ENCODE assay signal across 31 mouse cellular contexts in genomic region chr14:34766181-34766580, GRCm38 (mm10). TPM values are rescaled to one million over a fixed set of nuclear protein-coding genes. Genes with fewer than 3 reads are reported as not detected.
"Had no signal": no experiment of that assay in that cellular context is flagged by ENCODE, and none has a peak within 500 bp of the region (broad histone marks: within the 10 kb centered on the region; RNA-seq: fewer than 3 reads in every experiment).

No protein-coding gene starts in this region.

- ATAC-seq: forebrain, embryonic 13.5 days; forebrain, embryonic 14.5 days; forebrain, embryonic 15.5 days; forebrain, embryonic 16.5 days; forebrain, postnatal 0 days had no signal

- H3K9me3 ChIP-seq: embryonic facial prominence, embryonic 10.5 days; embryonic facial prominence, embryonic 12.5 days; embryonic facial prominence, embryonic 13.5 days; embryonic facial prominence, embryonic 15.5 days; forebrain, embryonic 10.5 days; forebrain, embryonic 12.5 days; forebrain, embryonic 13.5 days; forebrain, embryonic 15.5 days had no signal

- H3K36me3 ChIP-seq: embryonic facial prominence, embryonic 10.5 days; embryonic facial prominence, embryonic 12.5 days; embryonic facial prominence, embryonic 13.5 days; embryonic facial prominence, embryonic 15.5 days; forebrain, embryonic 10.5 days; forebrain, embryonic 12.5 days; forebrain, embryonic 15.5 days had no signal

- DNase-seq: cerebellum, adult 8-10 months; cerebellum, adult 9-10 months; cerebellum, adult 9-11 months; cerebellum, postnatal 10 days; cerebellum, postnatal 14 days; cerebellum, postnatal 25 days; cerebellum, postnatal 36 days; embryo, embryonic 11 days; forebrain, postnatal 0 days; gastrocnemius, adult 2 months; gastrocnemius, postnatal 10 days; gastrocnemius, postnatal 14 days; gastrocnemius, postnatal 25 days; gastrocnemius, postnatal 36 days; heart, adult 18-20 months; heart, adult 2 months had no signal

- H3K4me3 ChIP-seq: embryonic facial prominence, embryonic 10.5 days; embryonic facial prominence, embryonic 12.5 days; embryonic facial prominence, embryonic 13.5 days; embryonic facial prominence, embryonic 15.5 days; erythroblast, embryonic 14.5 days; forebrain, embryonic 10.5 days; forebrain, embryonic 12.5 days; forebrain, embryonic 13.5 days; forebrain, embryonic 15.5 days; gastrocnemius, adult 2 months; heart, adult 2 months had no signal

- H3K4me2 ChIP-seq: embryonic facial prominence, embryonic 12.5 days; embryonic facial prominence, embryonic 13.5 days; embryonic facial prominence, embryonic 15.5 days; forebrain, embryonic 12.5 days; forebrain, embryonic 13.5 days; forebrain, embryonic 15.5 days had no signal

- H3K27me3 ChIP-seq: embryonic facial prominence, embryonic 15.5 days; forebrain, embryonic 15.5 days had no signal

- H3K9ac ChIP-seq: embryonic facial prominence, embryonic 12.5 days; embryonic facial prominence, embryonic 13.5 days; embryonic facial prominence, embryonic 15.5 days; forebrain, embryonic 12.5 days; forebrain, embryonic 13.5 days; forebrain, embryonic 15.5 days; forebrain, postnatal 0 days had no signal

- H3K27ac ChIP-seq: embryonic facial prominence, embryonic 10.5 days; embryonic facial prominence, embryonic 12.5 days; embryonic facial prominence, embryonic 13.5 days; embryonic facial prominence, embryonic 15.5 days; forebrain, embryonic 10.5 days; forebrain, embryonic 12.5 days; forebrain, embryonic 13.5 days; forebrain, embryonic 15.5 days; gastrocnemius, adult 2 months; heart, adult 2 months had no signal

RNA-seq across cellular contexts. Expression of gene Grid1, which starts 53.7 kb away (rescaled TPM):
- total RNA-seq: common myeloid progenitor, adult 5-6 weeks; gastrocnemius, adult 18-20 months; gastrocnemius, adult 2 months; gastrocnemius, adult 8-10 months; gastrocnemius, postnatal 25 days; gastrocnemius, postnatal 36 days; granulocyte monocyte progenitor cell, adult 5-6 weeks; heart, adult 18-20 months; heart, adult 2 months had no signal
- polyA plus RNA-seq: erythroblast, embryonic 14.5 days had no signal
